Mouse (Mus musculus) megakaryocyte, embryonic 14.5 days (primary cell): ENCODE measurements at regions not wholly inside any gene's neighbourhood (a gene's known extent, or its start where the extent isn't known, plus 50 kb on each side); places are given as distances from the start of the nearest gene placed in this dataset.

Experiments
- FLI1 ChIP-seq: IDR thresholded peaks from 2 replicates; pipeline ENCODE4 v1.6.1; 2012; ENCODE audit warnings: low read length, inconsistent platforms, mixed read lengths
- GATA1 ChIP-seq: IDR thresholded peaks from 3 replicates; pipeline ENCODE4 v1.6.1; 2012; ENCODE audit warnings: mixed read lengths, low read length, inconsistent platforms, borderline replicate concordance

DNA sequence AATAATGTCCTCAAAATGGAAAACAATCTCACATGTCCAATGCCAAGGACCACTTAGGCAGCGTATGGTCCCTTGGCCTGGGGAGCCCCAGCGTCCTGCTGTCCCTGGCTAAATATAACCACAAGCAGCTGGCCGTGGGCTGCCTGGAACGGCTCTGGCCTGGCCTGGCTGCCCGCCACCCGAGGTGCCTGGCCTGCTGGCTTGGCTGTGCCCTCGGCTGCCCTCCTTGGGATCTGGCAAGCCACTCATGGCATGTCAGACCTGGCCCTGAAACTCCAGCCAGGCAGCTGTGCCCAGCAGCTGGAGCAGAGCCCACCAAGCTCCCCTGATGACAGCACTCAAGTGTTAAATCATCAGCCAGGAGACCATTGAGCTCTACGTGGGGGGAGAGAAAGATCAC lies 122.9 kb downstream of the Plxna1 start:
- TF ChIP-seq GATA1 (no peak), FLI1 (no peak)
